Mouse (Mus musculus) yolk sac, embryonic 10.5 days (tissue): ENCODE results near the gene Snapc3.
"Not testable (repeated sequence)": the region's sequence is repeated elsewhere in the genome, so short reads cannot be mapped to it uniquely, and the experiment has no call there.

Experiments
- DNase-seq: peaks from one replicate; pipeline ENCODE4 v3.0.0-alpha.2; 2017; ENCODE audit warnings: low spot score

Gene Snapc3

GRCm38 (mm10) chr4:83417820-83418186 lies 279 bp downstream of the Snapc3 start:
- DNase-seq = no peak

DNA sequence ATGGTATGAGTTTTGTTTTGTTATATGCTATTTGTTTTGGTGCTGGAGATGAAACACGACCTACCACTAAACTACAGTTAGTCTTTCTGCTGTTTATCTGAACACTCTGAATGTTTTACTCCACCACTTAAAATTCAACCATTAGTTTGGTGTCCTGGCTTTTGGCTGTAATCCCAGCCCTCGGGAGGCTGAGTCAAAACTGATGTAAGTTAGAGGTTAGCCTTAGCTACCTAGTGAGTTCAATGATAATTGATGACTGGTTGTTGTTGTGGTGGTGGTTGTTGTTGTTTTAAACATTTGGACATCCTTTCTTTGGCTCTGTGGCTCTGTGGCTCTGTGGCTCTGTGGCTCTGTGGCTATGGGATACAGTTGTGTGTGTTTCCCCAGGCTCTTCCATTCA lies 1.3 kb downstream of the Snapc3 start:
- no peak for DNase-seq

GRCm38 (mm10) chr4:83423641-83424040 lies 6.1 kb downstream of the Snapc3 start:
- DNase-seq = no peak

DNA sequence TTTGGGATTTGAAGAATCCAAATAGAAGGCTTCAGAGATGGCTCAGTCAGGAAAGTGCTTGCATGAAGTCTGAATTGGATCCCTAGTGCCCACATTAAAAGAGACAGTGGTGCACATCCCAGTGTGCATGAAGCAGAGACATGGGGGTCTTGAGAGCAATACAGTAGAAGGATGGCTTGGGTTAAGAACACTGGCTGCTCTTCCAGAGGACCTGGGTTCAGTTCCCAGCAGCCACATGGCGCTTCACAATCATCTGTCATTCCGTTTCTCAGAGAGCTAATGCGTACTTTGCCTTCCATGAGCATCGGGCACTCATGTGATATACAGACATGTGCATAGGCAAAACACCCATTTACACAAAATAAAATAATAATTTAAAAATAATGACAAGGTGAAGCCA lies 7.6 kb downstream of the Snapc3 start:
- no peak for DNase-seq

GRCm38 (mm10) chr4:83427141-83427540 lies 9.6 kb downstream of the Snapc3 start:
- no peak for DNase-seq

DNA sequence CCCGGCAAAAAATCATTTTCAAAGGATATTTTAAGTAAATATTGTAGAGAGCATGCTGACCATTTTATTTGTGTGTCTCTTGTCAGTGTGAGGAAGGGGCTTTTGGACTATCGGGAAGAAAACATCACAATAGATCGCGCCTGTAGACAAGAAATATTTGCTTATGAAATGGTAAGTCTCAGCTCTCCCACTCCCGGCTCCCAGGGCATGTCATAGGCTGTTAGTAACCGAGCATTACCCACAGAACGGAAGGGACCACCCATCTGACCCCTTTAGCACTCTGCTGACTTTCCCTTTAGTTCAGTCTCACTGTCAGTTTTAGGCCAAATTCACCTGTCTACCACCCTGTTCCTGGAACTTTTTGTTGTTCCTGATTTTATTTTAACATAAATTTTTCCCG lies 10.2 kb downstream of the Snapc3 start:
- DNase-seq = no peak

GRCm38 (mm10) chr4:83428845-83429244 lies 11.3 kb downstream of the Snapc3 start:
- DNase-seq = no peak

- DNase-seq = no peak
Observed at GRCm38 (mm10) chr4:83431950-83432349, 14.4 kb downstream of the Snapc3 start.

DNA sequence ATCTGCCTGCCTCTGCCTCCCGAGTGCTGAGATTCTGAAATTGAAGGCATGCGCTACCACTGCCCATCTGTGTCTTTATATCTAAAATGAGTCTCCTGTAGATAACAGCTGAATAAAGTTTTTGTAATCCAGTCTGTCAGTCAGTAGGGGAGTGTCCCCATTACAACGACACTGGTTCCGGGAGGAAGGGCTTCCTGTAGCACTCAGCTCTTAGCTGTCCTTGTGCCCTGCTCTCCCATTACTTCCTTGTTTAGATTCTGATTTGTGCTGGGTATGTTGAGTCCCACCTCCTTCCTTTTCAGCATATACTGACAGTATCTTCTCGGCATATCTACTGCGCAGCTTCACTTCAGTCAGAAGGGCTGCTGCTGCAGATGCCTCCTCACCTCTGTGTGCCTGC lies 15.4 kb downstream of the Snapc3 start:
- DNase-seq = no peak

- no peak for DNase-seq
Observed at GRCm38 (mm10) chr4:83436375-83436774, 18.9 kb downstream of the Snapc3 start.

GRCm38 (mm10) chr4:83438116-83438515 lies 20.6 kb downstream of the Snapc3 start:
- DNase-seq = no peak

DNA sequence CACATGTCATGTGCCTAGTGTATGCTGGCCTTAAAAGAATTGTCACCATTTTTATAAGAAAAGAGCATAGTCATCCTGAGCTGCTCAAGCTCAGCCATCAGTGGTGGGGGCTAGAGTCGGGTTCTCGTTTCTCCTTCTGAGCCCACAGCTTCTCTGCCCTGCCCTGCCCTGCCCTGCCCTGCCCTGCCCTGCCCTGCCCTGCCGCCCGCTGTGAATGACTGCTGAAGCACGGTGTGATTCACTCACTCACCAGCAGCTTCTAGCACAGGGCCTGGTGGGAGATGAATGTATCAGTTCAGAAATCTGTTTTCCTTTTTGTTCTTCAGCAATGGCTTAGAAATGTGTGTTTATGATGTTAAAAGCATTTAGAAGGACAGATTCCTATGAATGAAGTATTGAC lies 21.5 kb downstream of the Snapc3 start:
- no peak for DNase-seq

DNA sequence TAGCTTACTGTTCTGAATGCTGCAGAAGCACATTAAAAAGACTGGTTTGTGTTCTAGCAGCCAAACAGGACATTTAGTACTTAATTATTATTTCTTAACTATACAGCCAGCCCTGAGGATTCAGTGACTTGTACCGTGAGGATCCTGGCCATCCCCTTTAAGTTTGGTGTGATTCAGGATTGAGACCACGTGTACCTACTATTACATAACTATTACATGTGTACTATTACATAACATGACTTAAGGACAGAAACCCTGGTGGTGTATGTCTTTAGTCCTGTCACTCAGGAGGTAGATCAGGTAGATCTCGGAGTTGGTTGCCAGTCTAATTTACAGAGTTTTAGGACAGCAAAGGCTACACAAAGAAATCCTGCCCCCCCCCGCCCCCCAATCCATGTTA lies 23.5 kb downstream of the Snapc3 start:
- no peak for DNase-seq

DNA sequence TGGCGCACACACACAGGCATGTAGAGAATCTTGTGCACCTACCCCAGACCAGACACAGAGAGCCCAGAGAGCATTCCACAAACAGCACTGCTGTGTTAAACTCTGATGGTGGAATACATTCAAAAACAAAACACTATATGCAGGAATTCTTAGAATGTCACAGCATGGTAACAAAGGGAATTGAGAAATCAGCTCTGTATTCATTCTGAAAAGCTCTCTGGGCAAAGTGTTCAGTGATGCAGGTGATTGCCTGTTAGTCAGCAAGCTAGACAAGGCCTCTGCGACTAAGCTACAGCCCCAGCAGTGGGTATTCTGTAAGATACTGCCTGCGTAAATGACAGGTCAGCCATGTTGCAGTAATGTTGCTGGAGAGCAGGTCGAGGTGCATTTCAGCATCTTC lies 33.3 kb downstream of the Snapc3 start:
- no peak for DNase-seq

GRCm38 (mm10) chr4:83460106-83460505 lies 42.6 kb downstream of the Snapc3 start:
- no peak for DNase-seq

DNA sequence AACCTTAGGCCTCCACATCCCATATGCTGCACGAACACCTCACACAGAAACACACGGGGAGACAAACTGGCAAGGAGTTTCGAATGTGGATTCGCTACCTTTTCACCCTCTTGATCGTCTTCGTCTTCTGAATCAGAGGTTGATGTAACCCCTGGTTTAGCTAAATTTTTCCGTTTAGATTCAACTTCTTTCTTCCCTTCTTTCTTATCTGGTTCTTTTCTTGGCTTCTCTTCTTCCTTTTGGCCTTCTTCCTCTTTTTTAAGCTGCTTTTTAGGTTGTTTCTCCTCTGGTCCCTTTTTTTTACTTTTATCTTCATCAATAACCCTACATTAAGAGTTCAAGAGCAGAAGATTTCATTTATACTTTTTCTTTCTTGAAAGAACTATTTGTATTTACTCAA lies 47.3 kb downstream of the Snapc3 start:
- no peak for DNase-seq

GRCm38 (mm10) chr4:83467615-83468014 lies 50.1 kb downstream of the Snapc3 start:
- no peak for DNase-seq

- no peak for DNase-seq
Observed at GRCm38 (mm10) chr4:83468208-83468607, 50.7 kb downstream of the Snapc3 start.

- DNase-seq = no peak
Observed at GRCm38 (mm10) chr4:83485250-83485649, 67.7 kb downstream of the Snapc3 start.

DNA sequence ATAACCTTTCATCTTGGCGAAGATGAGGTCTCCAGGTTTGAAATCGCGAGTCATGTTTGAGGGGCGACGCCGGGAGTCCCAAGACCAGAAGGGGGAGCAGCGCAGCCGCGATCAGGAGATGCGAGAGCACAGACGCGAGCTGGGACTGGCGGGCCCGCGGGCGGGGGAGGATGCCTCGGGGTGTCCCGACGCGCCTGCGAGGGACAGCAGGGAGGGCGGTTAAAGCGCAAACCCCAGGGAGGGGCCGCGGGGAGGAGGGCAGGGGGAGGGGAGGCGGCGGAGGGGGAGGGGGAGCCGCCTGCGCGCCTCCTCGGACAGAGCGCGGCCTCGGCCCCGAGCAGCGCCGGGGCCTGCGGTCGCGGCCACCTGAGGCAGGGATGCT lies 68.2 kb downstream of the Snapc3 start:
- peak; percentile 86 for DNase-seq

- DNase-seq = peak; percentile 89
Observed at GRCm38 (mm10) chr4:83486117-83486901, 68.8 kb downstream of the Snapc3 start, which contains the start of gene Psip1. Gene Psip1, minus strand, starts transcription at chr4:83486459.

GRCm38 (mm10) chr4:83489121-83489520 lies 71.6 kb downstream of the Snapc3 start:
- DNase-seq = no peak

DNA sequence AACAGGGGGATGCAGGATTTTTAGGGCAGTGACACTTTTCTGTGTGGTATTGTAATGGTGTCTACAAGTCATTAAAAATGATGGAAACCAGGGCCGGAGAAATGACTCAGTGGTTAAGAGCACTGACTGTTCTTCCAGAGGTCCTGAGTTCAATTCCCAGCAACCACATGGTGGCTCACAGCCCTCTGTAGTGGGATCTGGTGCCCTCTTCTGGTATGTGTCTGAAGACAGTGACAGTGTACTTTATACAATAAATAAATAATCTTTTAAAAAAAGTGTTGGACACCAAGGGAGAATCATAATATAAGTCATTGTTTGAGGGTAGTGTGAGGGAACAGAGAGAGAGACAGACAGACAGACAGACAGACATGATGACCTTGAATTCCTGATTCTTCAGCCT lies 75.6 kb downstream of the Snapc3 start:
- DNase-seq = no peak

GRCm38 (mm10) chr4:83497013-83497412 lies 79.5 kb downstream of the Snapc3 start:
- not testable (repeated sequence) for DNase-seq
